Mouse (Mus musculus) hindbrain, embryonic 13.5 days (tissue): Measurements from ENCODE around the gene Ntf5. TPM values are rescaled to one million over a fixed set of nuclear protein-coding genes. Genes with fewer than 3 reads are reported as not detected.
"Not testable (repeated sequence)": the region's sequence is repeated elsewhere in the genome, so short reads cannot be mapped to it uniquely, and the experiment has no call there.

Experiments used
- ATAC-seq: fragments of 200-750 bp; cut with Nextera tagmentation; 2 replicates; pipeline ENCODE4 v1.8.0; 2017; ENCODE audit warnings: moderate TSS enrichment; ENCODE audit not compliant: low FRiP score
- H3K27ac ChIP-seq: fragments of 300-500 bp; sonication (generic); 2 replicates; pipeline ENCODE4 v1.5.1; 2015; ENCODE audit warnings: inconsistent platforms, mild to moderate bottlenecking, moderate library complexity
- H3K27me3 ChIP-seq: fragments of 300-500 bp; sonication (generic); 2 replicates; pipeline ENCODE4 v1.6.1; 2015; ENCODE audit warnings: mild to moderate bottlenecking, inconsistent platforms
- H3K36me3 ChIP-seq: fragments of 300-500 bp; sonication (generic); 2 replicates; pipeline ENCODE4 v1.6.1; 2015; ENCODE audit warnings: mild to moderate bottlenecking, inconsistent platforms
- H3K4me1 ChIP-seq: fragments of 300-500 bp; sonication (generic); replicated peaks from 2 replicates; pipeline ENCODE4 v1.6.1; 2015; ENCODE audit warnings: inconsistent platforms
- H3K4me2 ChIP-seq: fragments of 300-500 bp; sonication (generic); 2 replicates; pipeline ENCODE4 v1.6.1; 2015; ENCODE audit warnings: inconsistent platforms, mild to moderate bottlenecking, moderate library complexity
- H3K4me3 ChIP-seq: fragments of 300-500 bp; sonication (generic); 2 replicates; pipeline ENCODE4 v1.5.1; 2015; ENCODE audit warnings: mild to moderate bottlenecking, inconsistent platforms
- H3K9ac ChIP-seq: fragments of 300-500 bp; sonication (generic); 2 replicates; pipeline ENCODE4 v1.6.1; 2015; ENCODE audit warnings: mild to moderate bottlenecking, inconsistent platforms
- H3K9me3 ChIP-seq: fragments of 300-500 bp; sonication (generic); 2 replicates; pipeline ENCODE4 v1.6.1; 2016; ENCODE audit warnings: inconsistent platforms
- WGBS: fragments of 180-500 bp; shearing (Covaris S2); methylation state at CpG from one replicate; pipeline ENCODE4 v1.1.7; 2015; 5-methylcytosine and 5-hydroxymethylcytosine counted together
- microRNA-seq: library from miRNA; unstranded; fragments of <30 nt; microRNA quantifications from one replicate; pipeline ENCODE4, GENCODE M21; 2016
- polyA plus RNA-seq: library from polyadenylated mRNA; unstranded; fragments of >200 nt; fragmentation: Nextera tagmentation; extraction: Ambion mirVana; gene quantifications from 2 replicates; pipeline ENCODE4 v1.2.1, GENCODE M21; 2015

Gene Ntf5
- polyA plus RNA-seq, 1 experiment from 2014 or later: 0.10 TPM

DNA sequence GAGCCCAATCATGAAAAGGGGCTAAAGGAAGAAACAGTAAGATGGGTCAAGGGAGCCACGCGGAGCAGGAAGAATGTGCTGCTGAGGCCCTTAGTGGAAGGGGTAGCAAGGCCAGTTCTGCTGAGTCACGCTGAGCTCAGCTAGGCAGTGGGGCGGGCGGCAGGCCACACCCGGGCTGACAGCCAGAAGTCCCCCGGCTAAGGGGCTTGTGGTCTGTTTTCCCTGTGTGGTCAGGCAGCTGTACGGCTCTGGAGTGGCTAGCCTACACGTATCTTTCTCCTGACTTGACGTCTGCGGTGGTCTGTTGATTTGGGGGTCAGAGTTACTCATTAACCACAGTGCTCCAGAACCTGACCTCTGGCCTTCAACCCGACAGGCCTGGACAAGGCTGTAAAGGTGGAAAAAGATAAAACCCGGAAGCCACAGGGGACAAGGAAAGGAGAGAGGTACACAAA is 47.4 kb downstream of the Ntf5 start:
- peak overlapping the region; percentile 62; the same call in 1 of the 2 replicates for H3K9ac ChIP-seq
- 27% methylated on average over 13 of the region's 13 CpGs for WGBS

DNA sequence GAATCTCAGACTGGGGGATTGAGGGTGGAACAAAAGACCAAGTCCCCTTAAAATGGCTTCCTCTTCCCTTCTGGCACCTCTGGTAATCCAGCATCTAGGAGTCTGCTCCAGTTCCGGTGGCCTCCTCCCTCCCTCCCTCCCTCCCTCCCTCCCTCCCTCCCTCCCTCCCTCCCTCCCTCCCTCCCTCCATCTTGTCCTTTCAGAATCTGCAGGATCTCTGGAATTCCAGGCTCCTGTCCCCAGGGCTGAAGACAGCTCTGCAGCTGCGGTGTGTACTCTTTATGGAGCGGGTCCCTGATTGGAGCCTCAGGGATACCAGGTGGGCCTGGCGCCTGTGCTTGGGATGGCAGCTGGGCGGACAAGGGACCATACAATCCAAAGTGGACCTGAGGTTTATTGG is 47.8 kb downstream of the Ntf5 start:
- H3K27ac ChIP-seq: peak overlapping the region; percentile 90
- peak overlapping the region; percentile 57; the same call in 1 of the 2 replicates for H3K4me2 ChIP-seq
- H3K36me3 ChIP-seq: peaks cover 54% of the 10 kb centered on the region
- H3K4me3 ChIP-seq: no peak overlapping the region
- H3K4me1 ChIP-seq: peaks cover 61% of the 10 kb centered on the region
- no peaks in the 10 kb centered on the region for H3K9me3 ChIP-seq
- 0 out of 2 replicates have a peak overlapping the region, but pooled peaks have one; percentile 1 for H3K9ac ChIP-seq
- no peaks in the 10 kb centered on the region for H3K27me3 ChIP-seq
- ATAC-seq: no peak
- WGBS: 40% methylated on average over 5 of the region's 5 CpGs

More for the DNA sequence above, 47.4 kb downstream of the Ntf5 start:
- Histone ChIP-seq H3K9me3 (no peaks in the 10 kb centered on the region), H3K27me3 (no peaks in the 10 kb centered on the region), H3K4me2 (peak overlapping the region; percentile 57), H3K4me1 (peaks cover 57% of the 10 kb centered on the region), H3K4me3 (peak overlapping the region; percentile 86; the same call in 1 of the 2 replicates), H3K27ac (peak overlapping the region; percentile 90), H3K36me3 (peaks cover 58% of the 10 kb centered on the region)
- no peak for ATAC-seq

DNA sequence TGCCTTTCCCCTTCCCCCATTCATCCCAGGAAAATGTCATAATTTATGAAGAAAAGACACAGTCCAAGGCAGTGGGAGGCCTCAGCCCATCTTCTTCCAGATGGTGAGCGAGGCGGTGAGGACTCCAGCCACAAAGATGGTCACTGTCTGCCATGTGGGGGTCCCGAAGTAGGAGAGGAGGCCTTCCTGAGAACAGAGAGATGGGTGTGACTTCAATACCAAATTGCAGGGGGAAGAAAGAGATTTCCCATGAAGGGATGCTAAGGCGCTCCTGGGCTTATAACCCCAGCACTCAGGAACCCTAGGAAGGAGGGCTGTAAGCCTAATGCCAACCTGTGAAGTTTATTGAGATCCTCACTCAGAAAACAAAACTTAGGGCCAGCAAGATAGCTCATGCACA is 48.3 kb downstream of the Ntf5 start:
- Histone ChIP-seq H3K4me1 (peaks cover 58% of the 10 kb centered on the region), H3K36me3 (peaks cover 49% of the 10 kb centered on the region), H3K27me3 (no peaks in the 10 kb centered on the region), H3K9ac (0 out of 2 replicates have a peak overlapping the region, but pooled peaks have one; percentile 1), H3K4me3 (no peak overlapping the region), H3K9me3 (no peaks in the 10 kb centered on the region), H3K4me2 (no peak overlapping the region), H3K27ac (peak overlapping the region; percentile 90)
- WGBS: 92% methylated on average over 4 of the region's 4 CpGs
- no peak for ATAC-seq

DNA sequence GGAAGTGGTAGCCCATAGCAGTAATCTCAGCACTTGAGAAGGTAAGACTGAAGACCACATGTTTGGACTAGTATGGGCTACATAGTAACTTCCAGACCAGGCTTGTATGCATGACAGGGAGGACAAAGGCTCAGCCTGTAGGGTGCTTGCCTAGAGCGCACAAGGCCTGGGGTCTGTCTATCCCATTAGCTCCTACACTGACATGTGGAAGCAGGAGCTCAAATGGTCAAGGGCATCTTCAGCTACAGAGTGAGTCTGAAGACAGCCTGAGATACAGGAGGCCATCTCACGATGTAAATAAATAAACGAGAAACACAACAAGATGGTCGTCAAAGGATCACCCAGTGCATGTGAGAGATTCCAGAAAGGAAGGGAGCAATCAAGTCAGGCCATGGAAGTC is 48.8 kb downstream of the Ntf5 start:
- ATAC-seq: no peak
- Histone ChIP-seq H3K9ac (no peak overlapping the region), H3K4me3 (no peak overlapping the region), H3K27me3 (no peaks in the 10 kb centered on the region), H3K4me1 (peaks cover 56% of the 10 kb centered on the region), H3K9me3 (no peaks in the 10 kb centered on the region), H3K4me2 (no peak overlapping the region), H3K36me3 (peaks cover 44% of the 10 kb centered on the region), H3K27ac (no peak overlapping the region)
- WGBS: 91% methylated on average over 4 of the region's 4 CpGs

DNA sequence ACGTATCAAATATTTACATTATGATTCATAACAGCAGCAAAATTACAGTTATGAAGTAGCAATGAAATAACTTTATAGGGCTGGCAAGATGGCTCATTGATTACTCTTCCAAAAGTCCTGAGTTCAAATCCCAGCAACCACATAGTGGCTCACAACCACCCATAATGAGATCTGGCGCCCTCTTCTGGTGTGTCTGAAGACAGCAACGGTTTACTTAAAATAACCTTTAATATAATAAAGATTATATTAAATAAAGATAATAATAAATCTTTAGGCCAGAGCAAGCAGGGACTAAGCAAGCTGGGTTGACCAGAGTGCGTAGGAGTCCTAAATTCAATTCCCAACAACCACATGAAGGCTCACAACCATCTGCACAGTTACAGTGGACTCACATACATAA is 49.4 kb downstream of the Ntf5 start:
- not testable (repeated sequence) for ATAC-seq, H3K4me2 ChIP-seq, H3K27me3 ChIP-seq, H3K27ac ChIP-seq, H3K9me3 ChIP-seq, H3K4me3 ChIP-seq, H3K9ac ChIP-seq
- Histone ChIP-seq H3K36me3 (peaks cover 38% of the 10 kb centered on the region), H3K4me1 (peaks cover 51% of the 10 kb centered on the region)
- 74% methylated on average over 4 of the region's 4 CpGs for WGBS

DNA sequence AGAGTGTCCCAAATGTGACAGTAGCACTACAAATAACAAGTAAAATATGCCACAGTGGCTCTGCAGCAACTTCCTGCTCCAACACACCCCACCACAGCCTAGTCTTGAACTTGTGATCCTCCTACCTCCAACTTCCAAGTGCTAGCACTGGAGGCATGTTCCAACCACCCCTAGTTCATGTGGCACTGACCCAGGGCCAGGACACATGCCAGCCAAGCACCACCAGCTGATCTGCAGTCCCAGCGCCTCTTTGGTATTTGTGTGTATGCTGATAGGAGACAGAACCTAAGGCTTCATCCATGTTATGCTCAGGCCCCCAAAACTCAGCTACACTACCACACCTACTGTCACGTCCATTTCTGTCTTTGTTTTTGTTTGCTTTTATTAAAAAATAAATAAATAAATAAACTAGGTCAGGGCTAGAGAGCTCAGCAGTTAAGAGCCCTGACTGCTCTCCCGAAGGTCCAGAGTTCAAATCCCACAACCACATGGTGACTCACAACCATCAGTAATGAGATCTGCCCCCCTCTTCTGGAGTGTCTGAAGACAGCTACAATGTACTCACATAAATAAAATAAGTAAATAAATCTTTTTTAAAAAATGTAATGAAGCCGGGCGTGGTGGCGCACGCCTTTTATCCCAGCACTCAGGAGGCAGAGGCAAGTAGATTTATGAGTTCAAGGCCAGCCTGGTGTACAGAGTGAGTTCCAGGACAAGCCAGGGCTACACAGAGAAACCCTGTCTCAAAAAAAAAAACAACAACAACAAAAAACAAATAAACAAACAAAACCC is 50.7 kb downstream of the Ntf5 start:
- ATAC-seq: no peak
- Histone ChIP-seq H3K9ac (no peak overlapping the region), H3K9me3 (no peaks in the 10 kb centered on the region), H3K4me2 (no peak overlapping the region), H3K27ac (no peak overlapping the region), H3K4me1 (peaks cover 45% of the 10 kb centered on the region), H3K36me3 (peaks cover 33% of the 10 kb centered on the region), H3K4me3 (no peak overlapping the region), H3K27me3 (no peaks in the 10 kb centered on the region)
- 97% methylated on average over 7 of the region's 7 CpGs for WGBS

DNA sequence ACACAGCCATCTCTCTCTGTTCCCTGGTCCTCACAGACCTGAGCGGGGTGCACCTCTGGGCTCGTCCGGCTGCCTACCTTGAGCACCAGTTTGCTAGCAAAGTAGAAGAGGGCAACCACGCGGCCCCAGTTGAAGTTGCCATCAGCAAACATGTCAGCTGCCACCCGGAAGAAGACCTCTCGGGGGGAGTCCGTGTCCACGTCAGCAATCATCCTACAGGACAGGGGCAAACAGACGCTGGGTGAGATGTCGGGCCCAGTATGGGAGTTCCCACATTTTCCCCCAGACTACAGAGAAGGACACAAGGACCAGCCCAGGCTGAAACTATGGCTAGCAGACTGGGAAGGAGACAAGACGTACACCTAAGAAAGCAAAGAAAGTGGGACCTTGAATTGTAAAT is 51.6 kb downstream of the Ntf5 start:
- Histone ChIP-seq H3K9ac (0 out of 2 replicates have a peak overlapping the region, but pooled peaks have one; percentile 98), H3K27me3 (no peaks in the 10 kb centered on the region), H3K36me3 (peaks cover 33% of the 10 kb centered on the region), H3K4me1 (peaks cover 43% of the 10 kb centered on the region), H3K4me3 (0 out of 2 replicates have a peak overlapping the region, but pooled peaks have one; percentile 78), H3K9me3 (no peaks in the 10 kb centered on the region), H3K27ac (no peak overlapping the region), H3K4me2 (peak overlapping the region; percentile 96; the same call in 1 of the 2 replicates)
- no peak for ATAC-seq
- 95% methylated on average over 12 of the region's 12 CpGs for WGBS

DNA sequence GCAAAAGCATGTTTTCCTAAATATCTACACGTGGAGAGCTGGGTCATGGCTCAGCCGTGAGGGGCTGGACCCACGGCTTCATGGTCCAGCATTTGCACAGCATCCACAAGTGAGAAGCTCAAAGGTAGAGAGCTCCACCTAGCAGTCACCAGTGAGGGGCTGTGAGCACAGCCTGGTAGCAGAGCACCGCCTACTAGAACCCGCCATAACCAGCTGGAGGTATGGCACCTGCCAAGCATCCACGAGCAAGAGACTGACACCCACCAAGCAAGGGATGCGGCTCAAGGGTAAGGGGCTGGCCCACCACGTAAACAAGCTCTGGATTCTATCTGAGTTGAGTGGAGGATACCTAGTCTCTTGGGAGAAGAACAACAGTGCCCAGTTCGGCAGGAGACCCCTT is 52.1 kb downstream of the Ntf5 start:
- ATAC-seq: 0 out of 2 replicates have a peak, but pooled peaks have one; percentile 3
- Histone ChIP-seq H3K4me1 (peaks cover 39% of the 10 kb centered on the region), H3K27ac (no peak overlapping the region), H3K9me3 (no peaks in the 10 kb centered on the region), H3K36me3 (peaks cover 33% of the 10 kb centered on the region), H3K9ac (peak overlapping the region; percentile 98), H3K27me3 (no peaks in the 10 kb centered on the region), H3K4me2 (peak overlapping the region; percentile 96), H3K4me3 (peak overlapping the region; percentile 78)
- WGBS: 77% methylated on average over 9 of the region's 9 CpGs

DNA sequence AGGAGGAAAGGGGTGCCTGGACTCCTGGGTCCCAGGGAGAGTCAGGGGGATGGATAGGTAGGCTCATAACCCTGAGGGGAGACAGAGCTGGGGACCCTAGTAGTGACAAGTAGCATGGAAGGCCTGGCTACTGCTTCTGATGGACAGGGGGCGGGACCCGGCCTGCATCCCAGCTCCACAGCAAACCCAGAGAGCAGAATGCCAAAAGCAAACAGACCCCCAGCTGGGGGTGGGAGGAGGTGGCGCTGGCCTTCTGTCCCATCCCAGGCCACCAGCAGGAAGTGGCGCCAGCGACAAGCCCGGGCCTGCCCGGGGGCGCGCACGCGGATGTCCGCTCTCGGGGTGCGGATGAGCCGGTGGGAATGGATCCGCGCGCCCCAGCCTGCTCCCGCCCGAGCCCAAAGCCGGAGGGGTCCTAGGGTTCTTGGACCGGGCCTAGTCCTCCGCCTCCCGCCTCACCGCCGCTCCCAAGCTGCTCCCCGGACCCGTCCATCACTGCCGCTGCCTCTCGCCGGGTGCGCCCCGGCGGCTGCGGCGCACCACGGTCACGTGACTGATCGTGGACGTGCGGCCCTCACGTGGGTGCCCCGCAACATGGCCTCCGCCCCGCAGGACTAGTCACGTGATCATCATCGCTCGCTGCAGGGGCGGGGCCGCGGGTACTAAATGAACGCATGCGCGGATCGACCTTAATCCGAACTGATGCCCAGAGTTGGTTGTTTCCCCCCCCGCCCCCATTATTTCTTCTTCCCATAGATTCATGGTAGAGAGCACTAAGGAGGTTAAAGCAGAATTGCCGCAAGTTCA is 53.0 kb downstream of the Ntf5 start, which contains the start of gene Bax:
TSS of gene Bax (minus strand) at position 616 of the 807 bp plus-strand sequence.
- Histone ChIP-seq H3K9me3 (no peaks in the 10 kb centered on the region), H3K9ac (peak within 1 kb of the TSS; percentile 98), H3K27me3 (no peaks in the 10 kb centered on the region), H3K4me1 (peaks cover 31% of the 10 kb centered on the region), H3K4me3 (peak within 1 kb of the TSS; percentile 78), H3K27ac (peak within 1 kb of the TSS; percentile 85), H3K4me2 (peak within 1 kb of the TSS; percentile 96), H3K36me3 (peaks cover 33% of the 10 kb centered on the region)
- WGBS: under 1% methylated on average over 41 of the region's 58 CpGs
- peak; percentile 79 for ATAC-seq

Small RNA genes lying within 50 kb of the gene (microRNA-seq; reads per million reads assigned to microRNA genes)
- gene Gm22133: not detected

Other genes with a start within 250 kb of the Ntf5 start
- 0.42 and 0.62 TPM in 2 replicates for gene Slc17a7, start 249.7 kb upstream of the Ntf5 start, polyA plus RNA-seq
- not detected in 2 replicates for gene Gfy, start 234.1 kb upstream of the Ntf5 start, polyA plus RNA-seq
- gene Pth2, start 232.7 kb upstream of the Ntf5 start, polyA plus RNA-seq: 0.66 TPM in 1 of 2 replicates, not detected in the other
- 0.49 and 0.54 TPM in 2 replicates for gene Ccdc155, start 208.8 kb upstream of the Ntf5 start, polyA plus RNA-seq
- gene Dkkl1, start 201.5 kb upstream of the Ntf5 start, polyA plus RNA-seq: 5.6 and 5.7 TPM in 2 replicates
- gene Tead2, start 197.9 kb upstream of the Ntf5 start, polyA plus RNA-seq: 78.6 and 79.2 TPM in 2 replicates
- 0.96 and 1.7 TPM in 2 replicates for gene Cd37, start 174.6 kb upstream of the Ntf5 start, polyA plus RNA-seq
- gene Slc6a16, start 172.6 kb upstream of the Ntf5 start, polyA plus RNA-seq: 0.18 and 0.38 TPM in 2 replicates
- gene Slc6a21, start 136.2 kb upstream of the Ntf5 start, polyA plus RNA-seq: not detected in 2 replicates
- 7.3 and 8.9 TPM in 2 replicates for gene Trpm4, start 79.9 kb upstream of the Ntf5 start, polyA plus RNA-seq
- 0.31 TPM in 2 replicates for gene Hrc, start 78.4 kb upstream of the Ntf5 start, polyA plus RNA-seq
- 19.9 and 20.7 TPM in 2 replicates for gene Ppfia3, start 46.7 kb upstream of the Ntf5 start, polyA plus RNA-seq
- gene Lin7b, start 43.1 kb upstream of the Ntf5 start, polyA plus RNA-seq: 12.5 and 13.4 TPM in 2 replicates
- gene Snrnp70, start 18.0 kb upstream of the Ntf5 start, polyA plus RNA-seq: 205 and 215 TPM in 2 replicates
- gene Kcna7, start 8.0 kb upstream of the Ntf5 start, polyA plus RNA-seq: not detected in 2 replicates
- 1.2 and 2.5 TPM in 2 replicates for gene Lhb, start 7.1 kb downstream of the Ntf5 start, polyA plus RNA-seq
- gene Gys1, start 21.1 kb downstream of the Ntf5 start, polyA plus RNA-seq: 21.9 and 23.2 TPM in 2 replicates
- 99.9 and 110 TPM in 2 replicates for gene Ruvbl2, start 24.4 kb downstream of the Ntf5 start, polyA plus RNA-seq
- 7,019 and 7,066 TPM in 2 replicates for gene Ftl1, start 46.2 kb downstream of the Ntf5 start, polyA plus RNA-seq
- 253 and 271 TPM in 2 replicates for gene Bax, start 53.2 kb downstream of the Ntf5 start, polyA plus RNA-seq
- gene Tulp2, start 68.2 kb downstream of the Ntf5 start, polyA plus RNA-seq: 0.13 and 0.22 TPM in 2 replicates
- gene Gm45808, start 73.1 kb downstream of the Ntf5 start, polyA plus RNA-seq: not detected in 2 replicates
- 3.4 and 4.2 TPM in 2 replicates for gene Dhdh, start 75.1 kb downstream of the Ntf5 start, polyA plus RNA-seq
- gene Nucb1, start 96.7 kb downstream of the Ntf5 start, polyA plus RNA-seq: 120 and 121 TPM in 2 replicates
- gene Ppp1r15a, start 112.6 kb downstream of the Ntf5 start, polyA plus RNA-seq: 13.9 and 14.3 TPM in 2 replicates
- gene Plekha4, start 112.6 kb downstream of the Ntf5 start, polyA plus RNA-seq: 2.4 and 4.3 TPM in 2 replicates
- 0.25 and 0.45 TPM in 2 replicates for gene Hsd17b14, start 141.2 kb downstream of the Ntf5 start, polyA plus RNA-seq
- 19.8 and 20.8 TPM in 2 replicates for gene Bcat2, start 156.5 kb downstream of the Ntf5 start, polyA plus RNA-seq
- not detected in 2 replicates for gene Fgf21, start 201.8 kb downstream of the Ntf5 start, polyA plus RNA-seq
- gene Fut1, start 203.6 kb downstream of the Ntf5 start, polyA plus RNA-seq: 0.06 TPM in 1 of 2 replicates, not detected in the other
- gene Izumo1, start 208.1 kb downstream of the Ntf5 start, polyA plus RNA-seq: 0.18 TPM in 1 of 2 replicates, not detected in the other
- 12.0 and 12.7 TPM in 2 replicates for gene Rasip1, start 213.8 kb downstream of the Ntf5 start, polyA plus RNA-seq
- gene Mamstr, start 226.3 kb downstream of the Ntf5 start, polyA plus RNA-seq: 3.4 and 4.0 TPM in 2 replicates